Mouse (Mus musculus): Measurements from ENCODE around the gene Dnajc12. TPM values are rescaled to one million over a fixed set of nuclear protein-coding genes. Genes with fewer than 3 reads are reported as not detected.
A peak's percentile ranks its signal among the peaks of the same experiment; 100 is the strongest.
"Not testable (repeated sequence)": the region's sequence is repeated elsewhere in the genome, so short reads cannot be mapped to it uniquely, and the experiment has no call there.

Gene Dnajc12
- polyA plus RNA-seq, 1 experiment from 2014 or later = 10.0 TPM

GRCm38 (mm10) chr10:63429785-63430305 lies 47.6 kb downstream of the Dnajc12 start, which contains the start of gene Ctnna3:
Gene Ctnna3 (plus strand): TSS chr10:63430098.
- peak within 1 kb of the TSS; percentile 11 for H3K9ac ChIP-seq (replicated peaks; ENCODE audit: low read depth, low read length)
- H3K36me3 ChIP-seq (ENCODE audit: control insufficient read depth, insufficient read depth, low read length) = no peaks in the 10 kb centered on the region
- WGBS = under 1% methylated on average over 55 of the region's 55 CpGs
- no peaks in the 10 kb centered on the region for H3K9me3 ChIP-seq (ENCODE audit: control insufficient read depth, low read depth, low read length)
- peak within 1 kb of the TSS; percentile 54 for H3K4me3 ChIP-seq (ENCODE audit: low read depth, low read length)
- peak within 1 kb of the TSS; percentile 48 for H3K27ac ChIP-seq (ENCODE audit: low read length)
- ATAC-seq (ENCODE audit: insufficient number of reproducible peaks, insufficient read depth, low FRiP score, low read depth) = peak; percentile 95
- H3K27me3 ChIP-seq (ENCODE audit: control insufficient read depth, insufficient read depth, low read length) = no peaks in the 10 kb centered on the region
- H3K4me1 ChIP-seq (ENCODE audit: control insufficient read depth, insufficient read depth, low read length) = no peaks in the 10 kb centered on the region
- peak within 1 kb of the TSS; percentile 53 for H3K4me2 ChIP-seq (replicated peaks; ENCODE audit: low read depth, low read length)

GRCm38 (mm10) chr10:63431221-63431736 lies 49.0 kb downstream of the Dnajc12 start:
- H3K9me3 ChIP-seq (ENCODE audit: control insufficient read depth, low read depth, low read length) = no peaks in the 10 kb centered on the region
- WGBS = 91% methylated on average over 7 of the region's 7 CpGs
- H3K27me3 ChIP-seq (ENCODE audit: control insufficient read depth, insufficient read depth, low read length) = no peaks in the 10 kb centered on the region
- no peak overlapping the region for H3K4me2 ChIP-seq (replicated peaks; ENCODE audit: low read depth, low read length)
- H3K9ac ChIP-seq (replicated peaks; ENCODE audit: low read depth, low read length) = no peak overlapping the region
- no peak for ATAC-seq (ENCODE audit: insufficient number of reproducible peaks, insufficient read depth, low FRiP score, low read depth)
- no peaks in the 10 kb centered on the region for H3K4me1 ChIP-seq (ENCODE audit: control insufficient read depth, insufficient read depth, low read length)
- H3K27ac ChIP-seq (ENCODE audit: low read length) = no peak overlapping the region
- no peak overlapping the region for H3K4me3 ChIP-seq (ENCODE audit: low read depth, low read length)
- H3K36me3 ChIP-seq (ENCODE audit: control insufficient read depth, insufficient read depth, low read length) = no peaks in the 10 kb centered on the region

- H3K9me3 ChIP-seq (ENCODE audit: control insufficient read depth, low read depth, low read length) = no peaks in the 10 kb centered on the region
- WGBS = 92% methylated on average over 8 of the region's 8 CpGs
- ATAC-seq (ENCODE audit: insufficient number of reproducible peaks, insufficient read depth, low FRiP score, low read depth) = no peak
- no peak overlapping the region for H3K27ac ChIP-seq (ENCODE audit: low read length)
- no peaks in the 10 kb centered on the region for H3K4me1 ChIP-seq (ENCODE audit: control insufficient read depth, insufficient read depth, low read length)
- H3K27me3 ChIP-seq (ENCODE audit: control insufficient read depth, insufficient read depth, low read length) = no peaks in the 10 kb centered on the region
- H3K9ac ChIP-seq (replicated peaks; ENCODE audit: low read depth, low read length) = no peak overlapping the region
- no peak overlapping the region for H3K4me2 ChIP-seq (replicated peaks; ENCODE audit: low read depth, low read length)
- no peaks in the 10 kb centered on the region for H3K36me3 ChIP-seq (ENCODE audit: control insufficient read depth, insufficient read depth, low read length)
- no peak overlapping the region for H3K4me3 ChIP-seq (ENCODE audit: low read depth, low read length)
Measured at GRCm38 (mm10) chr10:63432099-63432498, 49.9 kb downstream of the Dnajc12 start.

GRCm38 (mm10) chr10:63432887-63433286 lies 50.6 kb downstream of the Dnajc12 start:
- Histone ChIP-seq H3K4me1 (ENCODE audit: control insufficient read depth, insufficient read depth, low read length) (no peaks in the 10 kb centered on the region), H3K4me3 (ENCODE audit: low read depth, low read length) (no peak overlapping the region), H3K9me3 (ENCODE audit: control insufficient read depth, low read depth, low read length) (no peaks in the 10 kb centered on the region), H3K9ac (replicated peaks; ENCODE audit: low read depth, low read length) (no peak overlapping the region), H3K27me3 (ENCODE audit: control insufficient read depth, insufficient read depth, low read length) (no peaks in the 10 kb centered on the region), H3K27ac (ENCODE audit: low read length) (no peak overlapping the region), H3K36me3 (ENCODE audit: control insufficient read depth, insufficient read depth, low read length) (no peaks in the 10 kb centered on the region), H3K4me2 (replicated peaks; ENCODE audit: low read depth, low read length) (no peak overlapping the region)
- no peak for ATAC-seq (ENCODE audit: insufficient number of reproducible peaks, insufficient read depth, low FRiP score, low read depth)
- 58% methylated on average over 2 of the region's 2 CpGs for WGBS

- ATAC-seq (ENCODE audit: insufficient number of reproducible peaks, insufficient read depth, low FRiP score, low read depth) = no peak
- Histone ChIP-seq H3K36me3 (ENCODE audit: control insufficient read depth, insufficient read depth, low read length) (no peaks in the 10 kb centered on the region), H3K9ac (replicated peaks; ENCODE audit: low read depth, low read length) (no peak overlapping the region), H3K4me2 (replicated peaks; ENCODE audit: low read depth, low read length) (no peak overlapping the region), H3K27ac (ENCODE audit: low read length) (no peak overlapping the region), H3K4me1 (ENCODE audit: control insufficient read depth, insufficient read depth, low read length) (no peaks in the 10 kb centered on the region), H3K9me3 (ENCODE audit: control insufficient read depth, low read depth, low read length) (no peaks in the 10 kb centered on the region), H3K4me3 (ENCODE audit: low read depth, low read length) (no peak overlapping the region), H3K27me3 (ENCODE audit: control insufficient read depth, insufficient read depth, low read length) (no peaks in the 10 kb centered on the region)
Measured at GRCm38 (mm10) chr10:63438736-63439262, 56.6 kb downstream of the Dnajc12 start.

GRCm38 (mm10) chr10:63439694-63440228 lies 57.5 kb downstream of the Dnajc12 start:
- no peaks in the 10 kb centered on the region for H3K36me3 ChIP-seq (ENCODE audit: control insufficient read depth, insufficient read depth, low read length)
- H3K27ac ChIP-seq (ENCODE audit: low read length) = no peak overlapping the region
- no peaks in the 10 kb centered on the region for H3K4me1 ChIP-seq (ENCODE audit: control insufficient read depth, insufficient read depth, low read length)
- H3K4me3 ChIP-seq (ENCODE audit: low read depth, low read length) = no peak overlapping the region
- no peak overlapping the region for H3K4me2 ChIP-seq (replicated peaks; ENCODE audit: low read depth, low read length)
- no peak overlapping the region for H3K9ac ChIP-seq (replicated peaks; ENCODE audit: low read depth, low read length)
- H3K9me3 ChIP-seq (ENCODE audit: control insufficient read depth, low read depth, low read length) = no peaks in the 10 kb centered on the region
- no peak for ATAC-seq (ENCODE audit: insufficient number of reproducible peaks, insufficient read depth, low FRiP score, low read depth)
- H3K27me3 ChIP-seq (ENCODE audit: control insufficient read depth, insufficient read depth, low read length) = no peaks in the 10 kb centered on the region
- 62% methylated on average over 7 of the region's 7 CpGs for WGBS

- H3K4me2 ChIP-seq (replicated peaks; ENCODE audit: low read depth, low read length); H3K4me3 ChIP-seq (ENCODE audit: low read depth, low read length); H3K27me3 ChIP-seq (ENCODE audit: control insufficient read depth, insufficient read depth, low read length); ATAC-seq (ENCODE audit: insufficient number of reproducible peaks, insufficient read depth, low FRiP score, low read depth); H3K27ac ChIP-seq (ENCODE audit: low read length); H3K9me3 ChIP-seq (ENCODE audit: control insufficient read depth, low read depth, low read length); H3K9ac ChIP-seq (replicated peaks; ENCODE audit: low read depth, low read length); H3K36me3 ChIP-seq (ENCODE audit: control insufficient read depth, insufficient read depth, low read length); H3K4me1 ChIP-seq (ENCODE audit: control insufficient read depth, insufficient read depth, low read length): not testable (repeated sequence)
- WGBS = 82% methylated on average over 13 of the region's 13 CpGs
Measured at GRCm38 (mm10) chr10:63444602-63445387, 62.6 kb downstream of the Dnajc12 start.

- H3K27me3 ChIP-seq (ENCODE audit: control insufficient read depth, insufficient read depth, low read length) = no peaks in the 10 kb centered on the region
- H3K36me3 ChIP-seq (ENCODE audit: control insufficient read depth, insufficient read depth, low read length) = no peaks in the 10 kb centered on the region
- no peak overlapping the region for H3K4me2 ChIP-seq (replicated peaks; ENCODE audit: low read depth, low read length)
- ATAC-seq (ENCODE audit: insufficient number of reproducible peaks, insufficient read depth, low FRiP score, low read depth) = no peak
- WGBS = 92% methylated on average over 4 of the region's 4 CpGs
- H3K9me3 ChIP-seq (ENCODE audit: control insufficient read depth, low read depth, low read length) = no peaks in the 10 kb centered on the region
- no peak overlapping the region for H3K27ac ChIP-seq (ENCODE audit: low read length)
- no peaks in the 10 kb centered on the region for H3K4me1 ChIP-seq (ENCODE audit: control insufficient read depth, insufficient read depth, low read length)
- H3K9ac ChIP-seq (replicated peaks; ENCODE audit: low read depth, low read length) = no peak overlapping the region
- H3K4me3 ChIP-seq (ENCODE audit: low read depth, low read length) = no peak overlapping the region
Measured at GRCm38 (mm10) chr10:63453926-63454325, 71.7 kb downstream of the Dnajc12 start.
